Mouse (Mus musculus) kidney, postnatal 0 days (tissue): ENCODE measurements around the gene Sprr2j-ps. TPM values are rescaled to one million over a fixed set of nuclear protein-coding genes. Genes with fewer than 3 reads are reported as not detected.

Source experiments
- ATAC-seq: fragments of 200-750 bp; cut with Nextera tagmentation; replicated peaks from 2 replicates; pipeline ENCODE4 v1.8.0; 2017; ENCODE audit warnings: low read depth, moderate number of reproducible peaks, moderate TSS enrichment, moderate library complexity; ENCODE audit not compliant: low FRiP score
- DNase-seq: peaks from one replicate; pipeline ENCODE4 v3.0.0-alpha.2; 2016; ENCODE audit warnings: low spot score
- H3K27ac ChIP-seq: fragments of 300-500 bp; sonication (generic); 2 replicates; pipeline ENCODE4 v1.5.1; 2014; ENCODE audit warnings: mild to moderate bottlenecking
- H3K27me3 ChIP-seq: fragments of 300-500 bp; sonication (generic); 2 replicates; pipeline ENCODE4 v1.6.1; 2014; ENCODE audit warnings: low read length, mixed read lengths; ENCODE audit not compliant: insufficient read depth
- H3K36me3 ChIP-seq: fragments of 300-500 bp; sonication (generic); 2 replicates; pipeline ENCODE4 v1.6.1; 2014; ENCODE audit warnings: low read length, mixed read lengths; ENCODE audit not compliant: insufficient read depth
- H3K4me1 ChIP-seq: fragments of 300-500 bp; sonication (generic); replicated peaks from 2 replicates; pipeline ENCODE4 v1.6.1; 2014; ENCODE audit warnings: antibody characterized with exemption, low read length, mixed read lengths; ENCODE audit not compliant: insufficient read depth
- H3K4me2 ChIP-seq: fragments of 300-500 bp; sonication (generic); 2 replicates; pipeline ENCODE4 v1.6.1; 2014; ENCODE audit warnings: mild to moderate bottlenecking, low read length, moderate library complexity, mixed read lengths
- H3K4me3 ChIP-seq: fragments of 300-500 bp; sonication (generic); replicated peaks from 2 replicates; pipeline ENCODE4 v1.5.1; 2014; ENCODE audit warnings: low read depth, low read length
- H3K9ac ChIP-seq: fragments of 300-500 bp; sonication (generic); 2 replicates; pipeline ENCODE4 v1.6.1; 2014; ENCODE audit warnings: low read depth, low read length
- H3K9me3 ChIP-seq: fragments of 300-500 bp; sonication (generic); replicated peaks from 2 replicates; pipeline ENCODE4 v1.6.1; 2016; ENCODE audit warnings: low read length, inconsistent platforms, mixed read lengths
- CTCF ChIP-seq: IDR thresholded peaks from 2 replicates; pipeline ENCODE4 v1.5.1; 2016; ENCODE audit warnings: antibody characterized with exemption, low read depth, mild to moderate bottlenecking, moderate library complexity
- WGBS: fragments of 180-500 bp; shearing (Covaris S2); extraction: QIAGEN DNeasy Blood & Tissue Kit; methylation state at CpG from one replicate; pipeline ENCODE4 v1.1.7; 2014; 5-methylcytosine and 5-hydroxymethylcytosine counted together
- polyA plus RNA-seq: library from polyadenylated mRNA; unstranded; fragments of >200 nt; fragmentation: Nextera tagmentation; extraction: Ambion mirVana; gene quantifications from 2 replicates; pipeline ENCODE4 v1.2.1, GENCODE M21; 2015

Gene Sprr2j-ps
- not detected in 2 replicates for polyA plus RNA-seq

GRCm38 (mm10) chr3:92417782-92418181 is at the start of gene Sprr2j-ps:
Gene Sprr2j-ps, plus strand, starts transcription at chr3:92418082.
- Histone ChIP-seq H3K9ac (no peak within 1 kb of the TSS), H3K4me1 (no peaks in the 10 kb centered on the region), H3K9me3 (no peaks in the 10 kb centered on the region), H3K4me3 (no peak within 1 kb of the TSS), H3K27me3 (no peaks in the 10 kb centered on the region), H3K27ac (no peak within 1 kb of the TSS), H3K4me2 (no peak within 1 kb of the TSS), H3K36me3 (no peaks in the 10 kb centered on the region)
- ATAC-seq, result no peak
- no peak for TF ChIP-seq CTCF
- WGBS, result 92% methylated on average over 2 of the region's 2 CpGs
- DNase-seq, result no peak

GRCm38 (mm10) chr3:92373613-92374012 is 44.3 kb upstream of the Sprr2j-ps start:
- Histone ChIP-seq H3K4me3 (no peak overlapping the region), H3K36me3 (no peaks in the 10 kb centered on the region), H3K4me1 (no peaks in the 10 kb centered on the region), H3K9me3 (no peaks in the 10 kb centered on the region), H3K9ac (no peak overlapping the region), H3K27me3 (no peaks in the 10 kb centered on the region), H3K27ac (no peak overlapping the region), H3K4me2 (no peak overlapping the region)
- no peak for ATAC-seq
- TF ChIP-seq CTCF, result no peak
- DNase-seq, result no peak
- 81% methylated on average over 2 of the region's 2 CpGs for WGBS

GRCm38 (mm10) chr3:92385385-92385784 is 32.5 kb upstream of the Sprr2j-ps start, which contains the start of gene Sprr2h:
Gene Sprr2h, plus strand, starts transcription at chr3:92385685.
- Histone ChIP-seq H3K4me1 (no peaks in the 10 kb centered on the region), H3K4me2 (no peak within 1 kb of the TSS), H3K36me3 (no peaks in the 10 kb centered on the region), H3K4me3 (no peak within 1 kb of the TSS), H3K27me3 (no peaks in the 10 kb centered on the region), H3K27ac (no peak within 1 kb of the TSS), H3K9ac (no peak within 1 kb of the TSS), H3K9me3 (no peaks in the 10 kb centered on the region)
- no peak for ATAC-seq
- no peak for TF ChIP-seq CTCF
- 74% methylated on average over 1 of the region's 1 CpGs for WGBS
- DNase-seq, result no peak

GRCm38 (mm10) chr3:92394301-92394700 is 23.6 kb upstream of the Sprr2j-ps start:
- Histone ChIP-seq H3K4me1 (no peaks in the 10 kb centered on the region), H3K36me3 (no peaks in the 10 kb centered on the region), H3K4me3 (no peak overlapping the region), H3K9me3 (no peaks in the 10 kb centered on the region), H3K27me3 (no peaks in the 10 kb centered on the region), H3K27ac (no peak overlapping the region), H3K4me2 (no peak overlapping the region), H3K9ac (no peak overlapping the region)
- WGBS, result 34% methylated on average over 1 of the region's 1 CpGs
- DNase-seq (peak; percentile 30), ATAC-seq (no peak)
- peak; percentile 66 for TF ChIP-seq CTCF

GRCm38 (mm10) chr3:92407691-92408090 is 10.2 kb upstream of the Sprr2j-ps start, which contains the start of gene Sprr2i:
Gene Sprr2i, plus strand, starts transcription at chr3:92407991.
- H3K4me2 ChIP-seq, result no peak within 1 kb of the TSS
- H3K4me1 ChIP-seq, result no peaks in the 10 kb centered on the region
- no peaks in the 10 kb centered on the region for H3K27me3 ChIP-seq
- no peak within 1 kb of the TSS for H3K27ac ChIP-seq
- no peak for TF ChIP-seq CTCF
- H3K9me3 ChIP-seq, result no peaks in the 10 kb centered on the region
- 90% methylated on average over 2 of the region's 2 CpGs for WGBS
- ATAC-seq, result no peak
- no peak within 1 kb of the TSS for H3K4me3 ChIP-seq
- no peaks in the 10 kb centered on the region for H3K36me3 ChIP-seq
- DNase-seq, result no peak
- no peak within 1 kb of the TSS for H3K9ac ChIP-seq

GRCm38 (mm10) chr3:92429323-92429722 is 11.4 kb downstream of the Sprr2j-ps start, which contains the start of gene Gm9774:
Gene Gm9774, minus strand, starts transcription at chr3:92429423.
- no peak within 1 kb of the TSS for H3K4me3 ChIP-seq

GRCm38 (mm10) chr3:92432282-92432681 is 14.4 kb downstream of the Sprr2j-ps start, which contains the start of gene Sprr2k:
Gene Sprr2k, plus strand, starts transcription at chr3:92432582.
- no peak within 1 kb of the TSS for H3K9ac ChIP-seq
- ATAC-seq (no peak), DNase-seq (no peak)
- H3K36me3 ChIP-seq, result no peaks in the 10 kb centered on the region
- 89% methylated on average over 2 of the region's 2 CpGs for WGBS
- no peaks in the 10 kb centered on the region for H3K9me3 ChIP-seq
- H3K4me3 ChIP-seq, result no peak within 1 kb of the TSS
- H3K27me3 ChIP-seq, result no peaks in the 10 kb centered on the region
- H3K4me1 ChIP-seq, result no peaks in the 10 kb centered on the region
- H3K4me2 ChIP-seq, result no peak within 1 kb of the TSS
- no peak within 1 kb of the TSS for H3K27ac ChIP-seq
- TF ChIP-seq CTCF, result no peak

More at GRCm38 (mm10) chr3:92429323-92429722, 11.4 kb downstream of the Sprr2j-ps start, which contains the start of gene Gm9774:
- H3K4me1 ChIP-seq, result no peaks in the 10 kb centered on the region
- H3K27me3 ChIP-seq, result no peaks in the 10 kb centered on the region
- H3K36me3 ChIP-seq, result no peaks in the 10 kb centered on the region
- no peak within 1 kb of the TSS for H3K27ac ChIP-seq
- H3K4me2 ChIP-seq, result no peak within 1 kb of the TSS
- 92% methylated on average over 6 of the region's 6 CpGs for WGBS
- no peak within 1 kb of the TSS for H3K9ac ChIP-seq
- ATAC-seq, result no peak
- H3K9me3 ChIP-seq, result no peaks in the 10 kb centered on the region
- no peak for DNase-seq
- TF ChIP-seq CTCF, result no peak
